Mouse (Mus musculus) gonadal fat pad, adult 2 months (tissue): Measurements from ENCODE around the gene Jpt2. TPM values are rescaled to one million over a fixed set of nuclear protein-coding genes. Genes with fewer than 3 reads are reported as not detected.

Source experiments
- polyA plus RNA-seq: library from polyadenylated mRNA; depleted of rRNA; stranded (reverse); fragments of >200 nt; gene quantifications from 2 replicates; pipeline ENCODE4 v1.2.3, GENCODE M21; 2012; rRNA removed

The Jpt2 gene
- polyA plus RNA-seq, 1 experiment: 54.9 TPM

Other genes with a start within 250 kb of the Jpt2 start
- gene Rnf151, start 242.6 kb downstream of the Jpt2 start, polyA plus RNA-seq: 2.3 and 3.4 TPM in 2 replicates
- gene Rps2, start 242.6 kb downstream of the Jpt2 start, polyA plus RNA-seq: 2,300 and 2,553 TPM in 2 replicates
- 370 and 426 TPM in 2 replicates for gene Ndufb10, start 236.2 kb downstream of the Jpt2 start, polyA plus RNA-seq
- gene Rpl3l, start 232.9 kb downstream of the Jpt2 start, polyA plus RNA-seq: 31.1 and 36.7 TPM in 2 replicates
- 112 and 152 TPM in 2 replicates for gene Msrb1, start 224.0 kb downstream of the Jpt2 start, polyA plus RNA-seq
- gene Hs3st6, start 207.7 kb downstream of the Jpt2 start, polyA plus RNA-seq: 26.1 and 35.8 TPM in 2 replicates
- gene Meiob, start 156.4 kb downstream of the Jpt2 start, polyA plus RNA-seq: 0.06 and 0.16 TPM in 2 replicates
- gene Hagh, start 120.5 kb downstream of the Jpt2 start, polyA plus RNA-seq: 134 and 172 TPM in 2 replicates
- gene Fahd1, start 110.3 kb downstream of the Jpt2 start, polyA plus RNA-seq: 12.6 and 13.1 TPM in 2 replicates
- gene Igfals, start 94.7 kb downstream of the Jpt2 start, polyA plus RNA-seq: 18.9 and 70.3 TPM in 2 replicates
- 31.3 and 31.7 TPM in 2 replicates for gene Nubp2, start 74.3 kb downstream of the Jpt2 start, polyA plus RNA-seq
- 67.0 and 77.8 TPM in 2 replicates for gene Spsb3, start 74.0 kb downstream of the Jpt2 start, polyA plus RNA-seq
- gene Eme2, start 65.6 kb downstream of the Jpt2 start, polyA plus RNA-seq: 70.6 and 72.3 TPM in 2 replicates
- gene Mrps34, start 65.6 kb downstream of the Jpt2 start, polyA plus RNA-seq: 142 and 181 TPM in 2 replicates
- gene Nme3, start 64.2 kb downstream of the Jpt2 start, polyA plus RNA-seq: 76.6 and 85.3 TPM in 2 replicates
- 75.0 and 90.0 TPM in 2 replicates for gene Mapk8ip3, start 23.7 kb downstream of the Jpt2 start, polyA plus RNA-seq
- gene Cramp1l, start 55.1 kb upstream of the Jpt2 start, polyA plus RNA-seq: 18.2 and 19.6 TPM in 2 replicates
- 15.9 and 17.7 TPM in 2 replicates for gene Ift140, start 55.4 kb upstream of the Jpt2 start, polyA plus RNA-seq
- gene Tmem204, start 122.9 kb upstream of the Jpt2 start, polyA plus RNA-seq: 37.6 and 53.0 TPM in 2 replicates
- gene Telo2, start 155.3 kb upstream of the Jpt2 start, polyA plus RNA-seq: 17.3 and 25.3 TPM in 2 replicates
- 0.15 and 0.18 TPM in 2 replicates for gene Ptx4, start 160.1 kb upstream of the Jpt2 start, polyA plus RNA-seq
- gene Clcn7, start 172.7 kb upstream of the Jpt2 start, polyA plus RNA-seq: 82.7 and 93.5 TPM in 2 replicates
- 0.04 TPM in 1 of 2 replicates, not detected in the other for gene Ccdc154, start 201.8 kb upstream of the Jpt2 start, polyA plus RNA-seq
- 0.24 and 0.57 TPM in 2 replicates for gene Gm38655, start 214.8 kb upstream of the Jpt2 start, polyA plus RNA-seq
- 9.5 and 10.5 TPM in 2 replicates for gene BC003965, start 223.9 kb upstream of the Jpt2 start, polyA plus RNA-seq
- 14.8 and 17.1 TPM in 2 replicates for gene Unkl, start 227.7 kb upstream of the Jpt2 start, polyA plus RNA-seq